Mouse (Mus musculus): ENCODE results near the gene Tubd1. TPM values are rescaled to one million over a fixed set of nuclear protein-coding genes. Genes with fewer than 3 reads are reported as not detected.
A peak's percentile ranks its signal among the peaks of the same experiment; 100 is the strongest.

Tubd1 gene
- total RNA-seq, 2 experiments from 2014 or later, result 4.6 to 4.8 TPM

Small RNA genes lying within 50 kb of the gene (microRNA-seq; reads per million reads assigned to microRNA genes)
- 7,762 reads per million, percentile 94 among the genes with 10 or more reads in this experiment for gene Mir21a

Other genes with a start within 250 kb of the Tubd1 start
- 10 to 100 TPM; 33.4 to 44.7 TPM for gene Med13, start 187.4 kb upstream of the Tubd1 start, total RNA-seq (2021)
- gene Rnft1, start 60.3 kb upstream of the Tubd1 start, total RNA-seq (2021), result 10 to 100 TPM; 27.3 to 32.6 TPM
- gene Rps6kb1, start 186 bp upstream of the Tubd1 start, total RNA-seq (2021), result 10 to 100 TPM; 19.1 to 19.2 TPM
- 10 to 100 TPM; 63.1 to 66.1 TPM for gene Vmp1, start 138.8 kb downstream of the Tubd1 start, total RNA-seq (2021)
- 1 to 10 TPM; 6.3 to 6.5 TPM for gene Ptrh2, start 139.0 kb downstream of the Tubd1 start, total RNA-seq (2021)
- gene Cltc, start 212.6 kb downstream of the Tubd1 start, total RNA-seq (2021), result 100 to 1,000 TPM; 136 to 155 TPM